8 mouse cellular contexts compared by ENCODE assay signal in genomic region chr17:35242015-35242941, GRCm38 (mm10). TPM values are rescaled to one million over a fixed set of nuclear protein-coding genes. Genes with fewer than 3 reads are reported as not detected.
DNase-seq lines count a peak whose midpoint lies in the region; ATAC-seq and TF ChIP-seq lines count a peak whose summit lies in the region.

No protein-coding gene starts in this region.

- DNase-seq in urinary bladder, postnatal 25 days (ENCODE audit: low spot score): peak; percentile 66
- no peak for DNase-seq in urinary bladder, adult 18-20 months (ENCODE audit: low spot score in 2 of 2)
- peak; percentile 62 for DNase-seq in cerebellum, adult 9-10 months
- DNase-seq in forelimb bud, embryonic 11.5 days (ENCODE audit: low read depth, low spot score): peak; percentile 54
- peak; percentile 75 for DNase-seq in naive thymus-derived CD4-positive, alpha-beta T cell, adult 2 months (ENCODE audit: low read depth)
- peak; percentile 83 for DNase-seq in testis, postnatal 10 days (ENCODE audit: low spot score)

- peaks cover 44% of the 10 kb centered on the region for H3K36me3 ChIP-seq in intestine, postnatal 0 days (ENCODE audit: control insufficient read depth, insufficient read depth)
- H3K36me3 ChIP-seq in liver, embryonic 12.5 days: peaks cover 43% of the 10 kb centered on the region

- peak; percentile 54 for TF ChIP-seq CTCF in intestine, postnatal 0 days (IDR thresholded peaks at IDR 0.05; ENCODE audit: low read depth)

- peak overlapping the region; percentile 100 for H3K27ac ChIP-seq in intestine, postnatal 0 days (ENCODE audit: low read depth, low read length)
- H3K27ac ChIP-seq in liver, embryonic 12.5 days: peak overlapping the region; percentile 94

- H3K27me3 ChIP-seq in intestine, postnatal 0 days (replicated peaks; ENCODE audit: control insufficient read depth, insufficient read depth, low read length): no peaks in the 10 kb centered on the region
- H3K27me3 ChIP-seq in liver, embryonic 12.5 days (replicated peaks): no peaks in the 10 kb centered on the region

- peak overlapping the region; percentile 89 for H3K9ac ChIP-seq in intestine, postnatal 0 days (ENCODE audit: low read depth, low read length)
- H3K9ac ChIP-seq in liver, embryonic 12.5 days: peak overlapping the region; percentile 95

- peak overlapping the region; percentile 71 for H3K4me2 ChIP-seq in intestine, postnatal 0 days (replicated peaks; ENCODE audit: low read depth)
- peak overlapping the region; percentile 91 for H3K4me2 ChIP-seq in liver, embryonic 12.5 days

- WGBS in intestine, postnatal 0 days: under 1% methylated on average over 54 of the region's 55 CpGs
- under 1% methylated on average over 55 of the region's 55 CpGs for WGBS in liver, embryonic 12.5 days (ENCODE audit: insufficient replicate concordance)

- H3K9me3 ChIP-seq in intestine, postnatal 0 days (ENCODE audit: control insufficient read depth): no peaks in the 10 kb centered on the region
- H3K9me3 ChIP-seq in liver, embryonic 12.5 days (replicated peaks): no peaks in the 10 kb centered on the region

- ATAC-seq in intestine, postnatal 0 days: peak; percentile 47
- peak; percentile 56 for ATAC-seq in liver, embryonic 12.5 days

- peaks cover 17% of the 10 kb centered on the region for H3K4me1 ChIP-seq in intestine, postnatal 0 days (replicated peaks; ENCODE audit: control insufficient read depth, insufficient read depth, low read length)
- peaks cover 60% of the 10 kb centered on the region for H3K4me1 ChIP-seq in liver, embryonic 12.5 days

- peak overlapping the region; percentile 78 for H3K4me3 ChIP-seq in intestine, postnatal 0 days (ENCODE audit: low read depth, low read length)
- peak overlapping the region; percentile 88 for H3K4me3 ChIP-seq in liver, embryonic 12.5 days

RNA-seq across cellular contexts. Expression of gene Ddx39b, which starts 0.7 kb away (rescaled TPM):
- 125 and 127 TPM in 2 replicates for polyA plus RNA-seq in intestine, postnatal 0 days (2015; fragmentation: Nextera tagmentation; extraction: Ambion mirVana)
- polyA plus RNA-seq in liver, embryonic 12.5 days (2016; fragmentation: Nextera tagmentation; extraction: Ambion mirVana): 258 and 267 TPM in 2 replicates

RNA-seq across cellular contexts. Expression of gene Nfkbil1, which starts 6.7 kb away (rescaled TPM):
- 8.1 and 8.2 TPM in 2 replicates for polyA plus RNA-seq in intestine, postnatal 0 days (2015; fragmentation: Nextera tagmentation; extraction: Ambion mirVana)
- polyA plus RNA-seq in liver, embryonic 12.5 days (2016; fragmentation: Nextera tagmentation; extraction: Ambion mirVana): 5.7 and 6.4 TPM in 2 replicates

RNA-seq across cellular contexts. Expression of gene Atp6v1g2, which starts 8.8 kb away (rescaled TPM):
- polyA plus RNA-seq in intestine, postnatal 0 days (2015; fragmentation: Nextera tagmentation; extraction: Ambion mirVana): 4.1 and 4.3 TPM in 2 replicates
- polyA plus RNA-seq in liver, embryonic 12.5 days (2016; fragmentation: Nextera tagmentation; extraction: Ambion mirVana): 1.3 and 1.8 TPM in 2 replicates

RNA-seq across cellular contexts. Expression of gene H2-D1, which starts 20.3 kb away (rescaled TPM):
- 672 and 681 TPM in 2 replicates for polyA plus RNA-seq in intestine, postnatal 0 days (2015; fragmentation: Nextera tagmentation; extraction: Ambion mirVana)
- 66.8 and 72.5 TPM in 2 replicates for polyA plus RNA-seq in liver, embryonic 12.5 days (2016; fragmentation: Nextera tagmentation; extraction: Ambion mirVana)

RNA-seq across cellular contexts. Expression of gene Gm16181, which starts 21.6 kb away (rescaled TPM):
- 0.23 and 0.30 TPM in 2 replicates for polyA plus RNA-seq in intestine, postnatal 0 days (2015; fragmentation: Nextera tagmentation; extraction: Ambion mirVana)
- 0.42 TPM in 1 of 2 replicates, not detected in the other for polyA plus RNA-seq in liver, embryonic 12.5 days (2016; fragmentation: Nextera tagmentation; extraction: Ambion mirVana)

Comparison
In these comparisons a context has a peak if more than half of its experiments do, and no peak if none do; other contexts are left out.
1. DNase-seq: peak in urinary bladder, postnatal 25 days (single experiment), cerebellum, adult 9-10 months (single experiment), forelimb bud, embryonic 11.5 days (single experiment), naive thymus-derived CD4-positive, alpha-beta T cell, adult 2 months (single experiment) and testis, postnatal 10 days (single experiment); none in urinary bladder, adult 18-20 months (0 of 2).